Mouse (Mus musculus) embryo, embryonic 9.5 days (tissue): Measurements from ENCODE around the gene Gfi1.

Experiments used
- DNase-seq: peaks from one replicate; pipeline ENCODE4 v3.0.0-alpha.2; 2017; ENCODE audit errors: extremely low spot score

Gfi1 gene

DNA sequence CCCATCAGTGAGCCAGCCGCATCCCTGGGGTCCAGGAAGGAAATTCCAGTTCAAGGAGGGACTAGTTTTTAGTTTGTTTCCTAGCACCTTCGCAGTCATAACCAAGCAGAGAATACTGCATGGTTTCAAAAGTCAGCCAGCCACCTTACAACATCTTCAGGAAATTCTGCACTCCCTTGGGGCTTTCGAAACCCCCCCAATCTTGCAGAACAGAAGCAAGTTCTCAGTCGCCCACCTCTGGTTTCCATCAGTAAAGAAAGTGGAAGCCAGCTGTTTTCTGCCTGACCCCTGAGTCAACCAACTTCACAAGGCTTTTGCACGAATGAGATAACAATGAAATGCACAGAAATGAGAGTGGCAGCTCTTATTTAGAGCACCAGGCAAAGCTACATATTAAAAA, 47.4 kb downstream of the Gfi1 start:
- DNase-seq: no peak
